Comparison of ENCODE assay signal across 7 mouse cellular contexts in the genomic region with DNA sequence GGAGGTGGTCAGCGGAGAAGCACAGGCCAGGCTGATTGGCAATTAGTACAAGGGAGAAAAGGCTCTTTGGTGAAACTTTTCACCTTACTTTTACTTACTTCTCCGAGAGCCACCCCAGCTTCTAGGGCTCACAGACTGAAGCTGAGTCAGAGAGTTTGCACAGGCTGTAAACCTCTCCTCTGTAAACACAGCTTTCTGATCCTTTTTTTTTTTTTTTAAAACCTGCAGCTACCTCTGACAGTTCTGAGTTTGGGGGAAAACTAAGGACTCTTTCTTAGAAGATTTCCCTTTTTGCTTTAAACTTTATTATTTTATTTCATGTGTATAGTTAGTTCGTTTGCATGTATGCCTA. TPM values are rescaled to one million over a fixed set of nuclear protein-coding genes. Genes with fewer than 3 reads are reported as not detected.
DNase-seq lines count a peak whose midpoint lies in the region; ATAC-seq and TF ChIP-seq lines count a peak whose summit lies in the region.

No protein-coding gene starts in this region.

- H3K4me3 ChIP-seq in lung, embryonic 15.5 days, result peak overlapping the region; percentile 51
- H3K4me3 ChIP-seq in embryonic facial prominence, embryonic 14.5 days (ENCODE audit: low read depth, low read length), result peak overlapping the region; percentile 48
- peak overlapping the region; percentile 60 for H3K4me3 ChIP-seq in limb, embryonic 10.5 days
- peak overlapping the region; percentile 47 for H3K4me3 ChIP-seq in olfactory bulb, adult 2 months (ENCODE audit: insufficient read depth, low read depth, low read length)

- H3K9ac ChIP-seq in lung, embryonic 15.5 days, result peak overlapping the region; percentile 46
- H3K9ac ChIP-seq in embryonic facial prominence, embryonic 14.5 days (ENCODE audit: low read depth, low read length), result peak overlapping the region; percentile 63

- WGBS in lung, embryonic 15.5 days, result 37% methylated on average over 3 of the region's 3 CpGs
- 34% methylated on average over 3 of the region's 3 CpGs for WGBS in embryonic facial prominence, embryonic 14.5 days
- 30% methylated on average over 3 of the region's 3 CpGs for WGBS in limb, embryonic 10.5 days
- WGBS in olfactory bulb, adult 2 months, result 47% methylated on average over 3 of the region's 3 CpGs

- no peak for TF ChIP-seq POLR2A in olfactory bulb, adult 2 months (IDR thresholded peaks at IDR 0.05; ENCODE audit: insufficient read depth, low read depth, low read length)

- H3K27me3 ChIP-seq in lung, embryonic 15.5 days, result no peaks in the 10 kb centered on the region; the same call in 1 of the 2 replicates
- peaks cover 40% of the 10 kb centered on the region for H3K27me3 ChIP-seq in embryonic facial prominence, embryonic 14.5 days (replicated peaks; ENCODE audit: control insufficient read depth, insufficient read depth, low read length)
- H3K27me3 ChIP-seq in limb, embryonic 10.5 days (ENCODE audit: low read depth, poor library complexity, severe bottlenecking), result peaks cover 48% of the 10 kb centered on the region

- no peaks in the 10 kb centered on the region for H3K9me3 ChIP-seq in lung, embryonic 15.5 days
- no peaks in the 10 kb centered on the region for H3K9me3 ChIP-seq in embryonic facial prominence, embryonic 14.5 days (ENCODE audit: control insufficient read depth, low read length)
- no peaks in the 10 kb centered on the region for H3K9me3 ChIP-seq in limb, embryonic 10.5 days (replicated peaks)

- ATAC-seq in lung, embryonic 15.5 days (ENCODE audit: borderline replicate concordance, extremely low read depth, low FRiP score, low TSS enrichment), result no peak
- ATAC-seq in embryonic facial prominence, embryonic 14.5 days (ENCODE audit: low read depth), result no peak

- no peak for TF ChIP-seq CTCF in olfactory bulb, adult 2 months (IDR thresholded peaks at IDR 0.05; ENCODE audit: insufficient read depth, low read depth, low read length)

- no peak for DNase-seq in lung, postnatal 14 days
- DNase-seq in embryonic facial prominence, embryonic 14.5 days (ENCODE audit: low spot score), result no peak
- DNase-seq in limb, embryonic 10.5 days (ENCODE audit: low spot score), result no peak
- no peak for DNase-seq in cerebellum, postnatal 36 days
- DNase-seq in frontal cortex, postnatal 25 days (ENCODE audit: low spot score in 2 of 2), result no peak

- no peak overlapping the region for H3K27ac ChIP-seq in lung, embryonic 15.5 days
- no peak overlapping the region for H3K27ac ChIP-seq in embryonic facial prominence, embryonic 14.5 days (replicated peaks; ENCODE audit: low read depth, low read length)
- H3K27ac ChIP-seq in limb, embryonic 10.5 days, result no peak overlapping the region
- H3K27ac ChIP-seq in olfactory bulb, adult 2 months (ENCODE audit: insufficient read depth, low read depth, low read length), result no peak overlapping the region

- peak overlapping the region; percentile 94 for H3K4me2 ChIP-seq in lung, embryonic 15.5 days
- H3K4me2 ChIP-seq in embryonic facial prominence, embryonic 14.5 days (ENCODE audit: low read depth, low read length), result peak overlapping the region; percentile 87

- no peaks in the 10 kb centered on the region for H3K36me3 ChIP-seq in lung, embryonic 15.5 days
- H3K36me3 ChIP-seq in embryonic facial prominence, embryonic 14.5 days (ENCODE audit: control insufficient read depth, insufficient read depth, low read length), result no peaks in the 10 kb centered on the region
- no peaks in the 10 kb centered on the region for H3K36me3 ChIP-seq in limb, embryonic 10.5 days

- H3K4me1 ChIP-seq in lung, embryonic 15.5 days, result peaks cover 5% of the 10 kb centered on the region
- H3K4me1 ChIP-seq in embryonic facial prominence, embryonic 14.5 days (ENCODE audit: control insufficient read depth, insufficient read depth, low read length), result 0 out of 2 replicates have a peak, but pooled peaks cover 3% of the 10 kb centered on the region
- peaks cover 9% of the 10 kb centered on the region for H3K4me1 ChIP-seq in limb, embryonic 10.5 days
- peaks cover 9% of the 10 kb centered on the region for H3K4me1 ChIP-seq in olfactory bulb, adult 2 months (ENCODE audit: control insufficient read depth, insufficient read depth, low read length)

RNA-seq across cellular contexts. Expression of a gene that starts 0.7 kb away (rescaled TPM):
- 8.8 and 9.4 TPM in 2 replicates for polyA plus RNA-seq in lung, embryonic 15.5 days (2015; fragmentation: Nextera tagmentation; extraction: Ambion mirVana)
- 7.9 and 8.5 TPM in 2 replicates for polyA plus RNA-seq in embryonic facial prominence, embryonic 14.5 days (2014; fragmentation: Nextera tagmentation; extraction: Ambion mirVana)
- 2.7 and 3.7 TPM in 2 replicates for polyA plus RNA-seq in limb, embryonic 10.5 days (2016; fragmentation: Nextera tagmentation; extraction: Ambion mirVana)
- polyA plus RNA-seq in olfactory bulb, adult 2 months (2012; ENCODE audit: insufficient read depth, insufficient read length, low replicate concordance, missing spikeins), result not detected in 2 replicates

RNA-seq across cellular contexts. Expression of a gene that starts 27.5 kb away (rescaled TPM):
- polyA plus RNA-seq in lung, embryonic 15.5 days (2015; fragmentation: Nextera tagmentation; extraction: Ambion mirVana), result 44.0 and 45.4 TPM in 2 replicates
- polyA plus RNA-seq in embryonic facial prominence, embryonic 14.5 days (2014; fragmentation: Nextera tagmentation; extraction: Ambion mirVana), result 41.5 and 44.8 TPM in 2 replicates
- polyA plus RNA-seq in limb, embryonic 10.5 days (2016; fragmentation: Nextera tagmentation; extraction: Ambion mirVana), result 59.2 and 62.6 TPM in 2 replicates
- not detected in 2 replicates for polyA plus RNA-seq in olfactory bulb, adult 2 months (2012; ENCODE audit: insufficient read depth, insufficient read length, low replicate concordance, missing spikeins)

Comparison
In these comparisons a context has a peak if more than half of its experiments do, and no peak if none do; other contexts are left out.
1. RNA of a gene that starts 27.5 kb away (polyA plus RNA-seq): 59.2 to 62.6 TPM in limb, embryonic 10.5 days, 44.0 to 45.4 TPM in lung, embryonic 15.5 days and 41.5 to 44.8 TPM in embryonic facial prominence, embryonic 14.5 days; not detected in olfactory bulb, adult 2 months; every median in the first group is over 10 times any median in the second.
2. Peak in every context shown above with its lines, with median percentiles within 50 percentile points of each other: H3K4me3 ChIP-seq.